Mouse (Mus musculus) limb, embryonic 10.5 days (tissue): ENCODE results near the gene Lyrm1. TPM values are rescaled to one million over a fixed set of nuclear protein-coding genes. Genes with fewer than 3 reads are reported as not detected.

Source experiments
- DNase-seq: peaks from one replicate; pipeline ENCODE4 v3.0.0-alpha.2; 2017; ENCODE audit warnings: low spot score
- H3K27ac ChIP-seq: fragments of 300-500 bp; sonication (generic); 2 replicates; pipeline ENCODE4 v1.5.1; 2016; ENCODE audit warnings: mild to moderate bottlenecking
- H3K27me3 ChIP-seq: fragments of 300-500 bp; sonication (generic); 2 replicates; pipeline ENCODE4 v1.6.1; 2016; ENCODE audit warnings: low read depth, mild to moderate bottlenecking; ENCODE audit not compliant: poor library complexity, severe bottlenecking
- H3K36me3 ChIP-seq: fragments of 300-500 bp; sonication (generic); 2 replicates; pipeline ENCODE4 v1.6.1; 2016; ENCODE audit warnings: mild to moderate bottlenecking, moderate library complexity
- H3K4me1 ChIP-seq: fragments of 300-500 bp; sonication (generic); 2 replicates; pipeline ENCODE4 v1.6.1; 2016
- H3K4me3 ChIP-seq: fragments of 300-500 bp; sonication (generic); 2 replicates; pipeline ENCODE4 v1.5.1; 2016; ENCODE audit warnings: mild to moderate bottlenecking, moderate library complexity
- H3K9me3 ChIP-seq: fragments of 300-500 bp; sonication (generic); replicated peaks from 2 replicates; pipeline ENCODE4 v1.6.1; 2016; ENCODE audit warnings: mild to moderate bottlenecking
- WGBS: fragments of 180-500 bp; shearing (Covaris S2); methylation state at CpG from one replicate; pipeline ENCODE4 v1.1.7; 2016; 5-methylcytosine and 5-hydroxymethylcytosine counted together
- polyA plus RNA-seq: library from polyadenylated mRNA; unstranded; fragments of >200 nt; fragmentation: Nextera tagmentation; extraction: Ambion mirVana; gene quantifications from 2 replicates; pipeline ENCODE4 v1.2.1, GENCODE M21; 2016

Gene Lyrm1
- polyA plus RNA-seq, 1 experiment from 2014 or later = 6.4 TPM

DNA sequence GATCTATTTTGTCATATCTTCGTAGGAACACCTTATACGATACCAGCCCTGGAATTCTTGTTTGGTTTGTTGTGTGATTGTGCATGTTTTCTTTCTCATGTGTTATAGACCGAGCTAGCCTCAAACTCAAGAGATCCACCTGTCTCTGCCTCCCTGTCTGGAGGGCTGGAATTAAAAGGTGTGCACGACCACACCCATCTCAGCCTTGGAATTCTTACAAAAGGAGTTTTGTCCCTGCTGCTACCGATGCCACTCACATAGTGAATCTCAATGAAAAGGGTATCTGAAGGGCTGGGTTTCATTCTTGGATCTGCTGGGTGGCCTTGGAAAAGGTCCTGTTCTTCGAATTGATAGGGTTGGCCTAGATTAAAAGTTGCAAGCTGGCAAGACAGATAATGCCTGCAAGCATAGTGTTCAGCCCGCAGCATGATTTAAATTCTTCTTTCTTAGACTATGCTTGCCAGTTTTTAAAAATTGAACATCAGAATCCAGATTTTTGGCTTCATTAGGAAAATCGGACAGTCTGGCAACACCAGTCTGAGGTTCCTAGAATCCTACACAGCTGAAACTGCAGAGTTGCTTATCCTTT is 2.0 kb downstream of the Lyrm1 start:
- Histone ChIP-seq H3K4me1 (peaks cover 21% of the 10 kb centered on the region), H3K27ac (no peak overlapping the region), H3K27me3 (no peaks in the 10 kb centered on the region), H3K4me3 (no peak overlapping the region), H3K36me3 (no peaks in the 10 kb centered on the region), H3K9me3 (no peaks in the 10 kb centered on the region)
- 91% methylated on average over 8 of the region's 8 CpGs for WGBS
- DNase-seq = no peak

GRCm38 (mm10) chr7:119898247-119898856 is 2.7 kb downstream of the Lyrm1 start:
- no peak for DNase-seq
- no peaks in the 10 kb centered on the region for H3K36me3 ChIP-seq
- peaks cover 21% of the 10 kb centered on the region for H3K4me1 ChIP-seq
- WGBS = 88% methylated on average over 1 of the region's 1 CpGs
- H3K27ac ChIP-seq = no peak overlapping the region
- no peaks in the 10 kb centered on the region for H3K27me3 ChIP-seq
- no peak overlapping the region for H3K4me3 ChIP-seq
- H3K9me3 ChIP-seq = no peaks in the 10 kb centered on the region

- DNase-seq = no peak
- no peaks in the 10 kb centered on the region for H3K27me3 ChIP-seq
- H3K36me3 ChIP-seq = no peaks in the 10 kb centered on the region
- 82% methylated on average over 3 of the region's 3 CpGs for WGBS
- H3K4me3 ChIP-seq = no peak overlapping the region
- no peaks in the 10 kb centered on the region for H3K9me3 ChIP-seq
- H3K4me1 ChIP-seq = peaks cover 14% of the 10 kb centered on the region
- H3K27ac ChIP-seq = no peak overlapping the region
Observed at GRCm38 (mm10) chr7:119899386-119900057, 3.9 kb downstream of the Lyrm1 start.

DNA sequence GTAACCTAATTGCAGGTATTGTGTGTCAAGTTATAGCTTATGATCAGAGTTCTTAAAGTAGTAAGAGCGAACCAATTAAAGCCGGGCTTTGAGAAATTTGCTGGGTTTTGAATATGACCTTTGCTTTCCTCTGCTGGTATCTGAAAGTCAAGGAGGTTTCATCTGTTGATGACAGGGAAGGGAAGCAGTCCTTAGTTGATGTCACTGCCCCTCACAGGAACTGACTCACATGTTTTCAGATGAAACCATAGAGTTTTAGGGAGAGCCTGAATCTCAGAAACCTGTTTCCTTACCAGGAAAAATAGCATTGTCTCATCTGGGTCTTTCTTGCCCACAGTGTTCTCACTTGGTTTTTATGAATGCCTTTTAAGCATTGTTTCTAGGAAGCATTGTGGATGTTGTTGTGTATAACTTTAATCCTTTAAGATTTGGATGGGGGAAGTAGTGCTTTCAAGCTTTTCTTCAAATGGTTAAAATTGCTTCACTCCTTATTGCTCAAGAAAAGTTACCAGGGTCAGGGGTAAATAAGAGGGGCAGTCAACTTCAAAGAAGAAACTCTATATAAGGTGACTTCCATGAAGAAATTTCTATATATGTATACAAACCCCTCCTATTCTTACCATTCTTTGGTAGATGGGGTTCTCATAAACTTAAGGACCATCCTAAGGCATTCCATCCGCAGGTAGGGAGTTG is 11.0 kb downstream of the Lyrm1 start:
- H3K4me3 ChIP-seq = no peak overlapping the region
- H3K4me1 ChIP-seq = no peaks in the 10 kb centered on the region
- H3K27ac ChIP-seq = no peak overlapping the region
- no peak for DNase-seq
- H3K9me3 ChIP-seq = no peaks in the 10 kb centered on the region
- no peaks in the 10 kb centered on the region for H3K27me3 ChIP-seq
- no peaks in the 10 kb centered on the region for H3K36me3 ChIP-seq
- 93% methylated on average over 3 of the region's 3 CpGs for WGBS

GRCm38 (mm10) chr7:119911727-119912126 is 16.1 kb downstream of the Lyrm1 start:
- WGBS = 80% methylated on average over 3 of the region's 3 CpGs
- no peak overlapping the region for H3K27ac ChIP-seq
- H3K27me3 ChIP-seq = no peaks in the 10 kb centered on the region
- H3K9me3 ChIP-seq = no peaks in the 10 kb centered on the region
- no peak overlapping the region for H3K4me3 ChIP-seq
- no peak for DNase-seq
- H3K36me3 ChIP-seq = no peaks in the 10 kb centered on the region
- no peaks in the 10 kb centered on the region for H3K4me1 ChIP-seq

DNA sequence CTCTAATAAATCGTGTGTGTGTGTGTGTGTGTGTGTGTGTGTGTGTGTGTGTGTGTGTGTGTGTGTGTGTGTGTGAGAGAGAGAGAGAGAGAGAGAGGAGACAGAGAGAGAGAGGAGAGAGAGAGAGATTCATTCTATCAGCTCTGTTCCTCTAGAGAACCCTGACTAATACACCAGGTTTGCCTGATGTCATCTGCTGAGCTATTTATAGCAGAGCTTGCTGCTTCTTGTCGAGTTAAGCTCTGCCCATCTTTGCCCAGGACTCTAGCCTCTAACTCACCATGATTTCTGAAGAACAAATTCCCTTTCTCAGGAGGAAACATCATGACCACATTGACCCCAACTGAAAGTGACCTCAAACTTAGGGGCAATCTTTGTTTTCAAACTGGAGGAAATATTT is 24.8 kb downstream of the Lyrm1 start:
- 76% methylated on average over 2 of the region's 2 CpGs for WGBS
- no peaks in the 10 kb centered on the region for H3K36me3 ChIP-seq

DNA sequence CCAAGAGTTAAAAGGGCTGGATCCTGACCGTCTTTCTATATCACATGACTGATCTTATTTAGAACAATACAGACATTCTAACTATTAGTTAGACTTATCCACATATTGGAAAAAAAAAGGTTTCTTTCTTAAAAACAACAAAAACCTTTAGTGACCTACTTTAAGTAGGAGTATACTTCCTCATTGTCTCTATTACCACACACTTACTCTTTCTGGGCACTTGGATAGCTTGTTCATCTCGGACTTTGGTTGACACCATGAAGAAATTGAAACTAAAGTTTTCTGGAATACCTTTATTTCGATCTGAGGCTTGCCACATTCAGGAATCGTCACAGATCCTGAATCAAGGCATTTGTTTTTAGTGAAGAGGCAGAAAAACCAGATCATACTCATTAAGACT is 25.4 kb downstream of the Lyrm1 start:
- no peak for DNase-seq
- Histone ChIP-seq H3K27ac (no peak overlapping the region), H3K4me3 (no peak overlapping the region)

More for the DNA sequence above, 24.8 kb downstream of the Lyrm1 start:
- H3K27me3 ChIP-seq = no peaks in the 10 kb centered on the region
- DNase-seq = no peak
- no peak overlapping the region for H3K4me3 ChIP-seq
- H3K9me3 ChIP-seq = no peaks in the 10 kb centered on the region
- no peak overlapping the region for H3K27ac ChIP-seq
- H3K4me1 ChIP-seq = no peaks in the 10 kb centered on the region

GRCm38 (mm10) chr7:119928783-119929440 is 33.3 kb downstream of the Lyrm1 start:
- Histone ChIP-seq H3K4me3 (no peak overlapping the region), H3K27me3 (no peaks in the 10 kb centered on the region), H3K4me1 (no peaks in the 10 kb centered on the region), H3K27ac (no peak overlapping the region), H3K36me3 (no peaks in the 10 kb centered on the region), H3K9me3 (no peaks in the 10 kb centered on the region)
- 82% methylated on average over 2 of the region's 2 CpGs for WGBS
- no peak for DNase-seq

More for the DNA sequence above, 25.4 kb downstream of the Lyrm1 start:
- WGBS = 88% methylated on average over 4 of the region's 4 CpGs
- Histone ChIP-seq H3K9me3 (no peaks in the 10 kb centered on the region), H3K27me3 (no peaks in the 10 kb centered on the region), H3K4me1 (no peaks in the 10 kb centered on the region), H3K36me3 (no peaks in the 10 kb centered on the region)

GRCm38 (mm10) chr7:119936321-119936720 is 40.7 kb downstream of the Lyrm1 start:
- DNase-seq = no peak
- Histone ChIP-seq H3K27ac (no peak overlapping the region), H3K36me3 (no peaks in the 10 kb centered on the region), H3K4me1 (no peaks in the 10 kb centered on the region), H3K27me3 (no peaks in the 10 kb centered on the region), H3K4me3 (no peak overlapping the region), H3K9me3 (no peaks in the 10 kb centered on the region)

DNA sequence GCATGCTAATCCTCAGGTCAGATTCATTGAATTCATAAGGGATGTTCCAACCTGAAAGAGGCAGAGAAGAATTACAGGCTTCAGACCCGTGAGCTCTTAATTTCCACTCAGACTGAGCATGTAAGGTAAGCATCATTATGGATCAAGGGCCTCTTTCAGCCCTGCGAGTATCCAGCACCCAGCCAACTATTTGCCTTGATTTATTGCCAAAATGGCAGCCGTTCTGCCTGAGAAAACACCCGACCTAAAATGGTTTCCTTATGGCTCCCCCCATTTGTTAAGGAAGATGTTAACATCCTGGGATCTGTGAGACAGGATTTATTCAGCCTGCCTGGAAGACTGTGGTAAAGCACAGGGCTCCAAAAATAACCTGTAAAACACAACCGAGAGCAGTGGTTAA is 41.4 kb downstream of the Lyrm1 start:
- Histone ChIP-seq H3K9me3 (no peaks in the 10 kb centered on the region), H3K4me1 (no peaks in the 10 kb centered on the region), H3K27me3 (no peaks in the 10 kb centered on the region), H3K4me3 (no peak overlapping the region), H3K36me3 (no peaks in the 10 kb centered on the region), H3K27ac (no peak overlapping the region)
- DNase-seq = no peak
- 72% methylated on average over 5 of the region's 5 CpGs for whole genome bisulfite sequencing

- no peaks in the 10 kb centered on the region for H3K27me3 ChIP-seq
- no peak overlapping the region for H3K27ac ChIP-seq
- H3K4me3 ChIP-seq = no peak overlapping the region
- no peaks in the 10 kb centered on the region for H3K9me3 ChIP-seq
- DNase-seq = no peak
- H3K36me3 ChIP-seq = no peaks in the 10 kb centered on the region
- no peaks in the 10 kb centered on the region for H3K4me1 ChIP-seq
- WGBS = 71% methylated on average over 2 of the region's 2 CpGs
Observed at GRCm38 (mm10) chr7:119941569-119941968, 45.9 kb downstream of the Lyrm1 start.

GRCm38 (mm10) chr7:119954047-119954446 is 58.4 kb downstream of the Lyrm1 start:
- no peaks in the 10 kb centered on the region for H3K36me3 ChIP-seq
- no peaks in the 10 kb centered on the region for H3K9me3 ChIP-seq
- no peak overlapping the region for H3K27ac ChIP-seq
- H3K27me3 ChIP-seq = no peaks in the 10 kb centered on the region
- DNase-seq = no peak
- no peak overlapping the region for H3K4me3 ChIP-seq
- no peaks in the 10 kb centered on the region for H3K4me1 ChIP-seq
- WGBS = 86% methylated on average over 1 of the region's 1 CpGs

DNA sequence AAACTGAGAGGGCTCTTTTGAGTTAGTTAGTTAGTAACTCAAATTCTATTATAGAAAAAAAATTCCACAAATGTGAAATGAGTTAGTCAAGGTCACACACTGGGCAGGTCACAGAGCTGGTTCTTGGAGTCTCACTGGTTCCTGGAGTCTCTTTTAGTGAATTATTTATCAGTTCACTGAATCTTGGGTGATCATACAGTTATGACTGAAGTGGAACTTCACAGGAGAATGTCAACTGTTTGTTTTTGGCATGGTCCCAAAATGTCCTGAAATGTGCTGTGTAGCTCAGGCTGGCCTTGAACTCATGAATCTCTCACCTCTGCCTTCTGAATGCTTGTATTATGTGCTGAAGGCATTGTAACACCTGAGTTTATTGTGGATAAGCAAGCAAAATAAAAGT is 61.8 kb downstream of the Lyrm1 start:
- H3K36me3 ChIP-seq = no peaks in the 10 kb centered on the region
- no peaks in the 10 kb centered on the region for H3K9me3 ChIP-seq
- H3K27me3 ChIP-seq = no peaks in the 10 kb centered on the region
- H3K27ac ChIP-seq = no peak overlapping the region
- no peak overlapping the region for H3K4me3 ChIP-seq
- peaks cover 5% of the 10 kb centered on the region for H3K4me1 ChIP-seq
- DNase-seq = no peak
